Mouse (Mus musculus) layer of hippocampus, adult 8-10 months (tissue): ENCODE data around the gene Sufu. TPM values are rescaled to one million over a fixed set of nuclear protein-coding genes. Genes with fewer than 3 reads are reported as not detected.

Source experiments
- DNase-seq, 2 experiments: peaks; one replicate each; pipeline ENCODE4 v3.0.0; 2022; ENCODE audit warnings: low spot score in 2 of 2
- total RNA-seq, 4 experiments: library from RNA; stranded (reverse); gene quantifications; 2 replicates each; pipeline ENCODE4 v1.2.4; 2022

The Sufu gene
- total RNA-seq, 4 experiments from 2014 or later, result 17.4 to 22.3 (median 19.4) TPM

- DNase-seq, result peak in 1 of 2 experiments; percentile 62
Measured at GRCm38 (mm10) chr19:46528529-46529213, 132.0 kb downstream of the Sufu start.

GRCm38 (mm10) chr19:46529601-46530448 lies 133.1 kb downstream of the Sufu start:
- DNase-seq, result peak in 1 of 2 experiments; percentile 40

DNA sequence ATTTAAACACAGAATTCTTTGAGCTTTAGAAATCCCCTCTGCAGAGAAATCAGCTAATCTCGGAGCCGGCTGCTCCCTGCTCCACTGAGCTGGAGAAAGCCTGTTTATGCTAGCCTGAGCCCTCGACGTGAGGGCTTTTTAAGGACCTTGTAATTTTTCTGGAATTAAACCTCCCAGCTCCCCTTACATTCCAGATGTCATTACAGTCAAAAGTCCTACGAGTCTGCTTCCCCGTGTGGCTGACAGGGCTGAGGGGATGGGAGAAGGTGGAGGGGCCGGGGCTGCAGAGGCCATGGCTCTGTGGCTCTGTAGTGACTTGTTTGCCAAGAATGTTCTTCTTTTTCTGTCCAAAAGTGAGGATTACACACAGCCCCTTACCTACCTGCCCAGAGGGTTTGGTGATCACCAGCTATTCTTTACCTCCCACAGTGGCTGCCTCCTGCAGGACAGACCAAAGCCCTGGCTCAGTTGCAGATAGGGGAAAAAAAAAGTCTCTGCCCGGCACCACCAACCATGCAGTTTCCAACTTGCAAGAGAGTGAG lies 133.8 kb downstream of the Sufu start:
- no peak for DNase-seq

GRCm38 (mm10) chr19:46531071-46532030 lies 134.7 kb downstream of the Sufu start:
- no peak for DNase-seq

DNA sequence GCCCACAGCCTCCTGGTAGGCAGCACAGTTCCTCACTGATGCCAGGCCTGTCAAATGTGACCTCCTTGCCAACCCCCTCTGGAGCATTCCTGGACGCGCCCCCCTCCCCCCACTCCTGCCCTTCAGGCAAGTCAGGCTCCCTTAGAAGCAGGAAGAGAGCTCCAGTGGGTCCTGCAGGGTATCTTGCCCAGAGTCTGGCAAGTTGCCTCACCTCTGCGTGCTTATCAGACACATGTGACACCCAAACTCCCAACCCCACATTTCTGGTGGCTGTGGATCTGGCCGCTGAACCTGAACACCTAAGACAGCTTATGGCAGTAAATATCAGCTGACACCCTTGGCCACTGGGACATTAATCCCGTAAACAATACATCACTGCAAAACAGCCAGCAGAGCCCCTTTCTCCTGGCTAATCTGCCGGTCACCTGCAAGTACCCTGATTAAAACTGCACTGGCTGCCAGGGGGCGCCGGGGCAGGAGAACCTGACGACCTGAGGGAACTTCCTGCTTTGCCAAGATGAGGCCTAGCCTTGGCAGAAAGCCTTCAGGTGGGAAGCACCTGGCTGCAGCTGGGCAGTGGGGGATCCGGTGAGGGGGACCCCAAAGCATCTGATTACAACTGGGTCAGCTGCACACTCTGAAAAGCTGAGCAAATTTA lies 135.5 kb downstream of the Sufu start:
- no peak for DNase-seq

GRCm38 (mm10) chr19:46533066-46533465 lies 136.4 kb downstream of the Sufu start:
- no peak for DNase-seq

DNA sequence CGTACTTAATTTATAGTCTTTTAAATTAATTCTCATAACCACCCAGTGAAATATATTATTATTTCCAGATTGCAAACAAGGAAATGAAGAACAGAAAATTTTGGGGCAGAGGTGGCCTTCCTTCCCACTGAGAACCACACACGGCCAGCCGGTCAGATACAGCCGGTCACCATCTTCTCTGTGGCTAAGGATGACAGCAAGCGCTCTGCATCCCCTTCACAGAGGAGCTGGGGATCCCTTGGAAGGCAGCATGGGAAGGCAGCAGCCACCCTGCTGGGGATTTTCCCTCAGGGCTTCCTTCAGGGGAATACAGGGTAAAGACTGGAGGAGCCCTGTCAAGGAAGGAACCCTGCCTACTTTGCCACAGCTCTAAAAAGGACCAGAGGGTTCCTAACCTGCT lies 136.8 kb downstream of the Sufu start:
- DNase-seq, result no peak

DNA sequence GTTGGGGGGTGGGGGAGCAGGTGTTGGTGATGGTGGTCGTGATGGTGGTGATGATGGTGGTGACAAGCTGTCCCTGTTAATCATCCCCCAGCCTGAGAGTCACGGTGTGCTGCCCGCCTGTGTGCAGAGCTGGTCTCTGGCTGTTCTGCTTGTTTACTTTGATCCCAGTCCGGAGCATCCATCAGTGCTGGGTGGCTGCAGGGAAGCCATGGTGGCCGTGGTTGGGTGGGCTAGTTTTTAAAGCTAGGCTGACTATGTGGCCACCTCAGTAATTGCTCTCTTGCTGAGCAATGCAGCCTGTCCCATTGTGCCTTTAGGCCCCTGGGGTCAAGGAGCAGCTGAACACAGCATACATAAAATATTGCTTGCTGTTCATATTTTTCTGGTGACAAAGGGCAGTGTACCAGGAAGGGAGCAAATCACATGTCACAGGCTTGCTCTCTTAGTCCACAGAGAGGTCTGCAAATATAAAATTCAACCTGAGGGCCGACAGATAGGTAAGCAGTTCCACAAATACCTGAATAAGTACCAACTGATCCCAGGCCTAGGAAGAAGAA lies 137.9 kb downstream of the Sufu start:
- no peak for DNase-seq

DNA sequence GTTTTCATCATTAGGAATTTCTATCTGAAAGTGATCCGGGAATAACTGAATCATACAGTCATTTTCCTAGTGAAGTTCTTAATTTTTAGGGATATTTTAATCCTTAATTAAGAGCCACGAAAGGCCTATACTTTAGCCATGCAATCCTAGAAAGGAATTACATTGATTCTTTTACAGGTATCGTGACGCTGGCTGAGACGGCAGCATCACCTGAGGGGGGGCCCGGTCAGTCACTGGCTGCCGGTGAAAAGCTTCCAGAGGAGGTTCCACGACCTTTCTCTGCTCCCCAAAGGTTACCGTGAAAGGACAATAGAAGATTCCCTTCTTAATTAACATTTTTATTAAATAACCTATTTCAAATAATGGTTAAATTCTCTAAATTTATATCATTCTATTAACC lies 140.7 kb downstream of the Sufu start:
- DNase-seq, result no peak

GRCm38 (mm10) chr19:46538213-46538612 lies 141.5 kb downstream of the Sufu start:
- no peak for DNase-seq

Other genes with a start within 250 kb of the Sufu start
- not detected for gene Pitx3, start 248.6 kb upstream of the Sufu start, total RNA-seq
- 100 to 1,000 TPM in 1 of 4 experiments, 10 to 100 TPM in 3; 82.5 to 103 (median 87.7) TPM for gene Gbf1, start 244.4 kb upstream of the Sufu start, total RNA-seq
- gene Nfkb2, start 92.6 kb upstream of the Sufu start, total RNA-seq, result 1 to 10 TPM; 2.6 to 4.2 (median 3.3) TPM
- gene Psd, start 69.7 kb upstream of the Sufu start, total RNA-seq, result 100 to 1,000 TPM; 602 to 631 (median 613) TPM
- gene Fbxl15, start 68.7 kb upstream of the Sufu start, total RNA-seq, result 10 to 100 TPM; 22.9 to 29.3 (median 25.8) TPM
- 100 to 1,000 TPM; 158 to 175 (median 166) TPM for gene Cuedc2, start 58.2 kb upstream of the Sufu start, total RNA-seq
- 10 to 100 TPM; 28.3 to 30.7 (median 30.3) TPM for gene Mfsd13a, start 55.8 kb upstream of the Sufu start, total RNA-seq
- 1 to 10 TPM in 3 of 4 experiments, under 1 TPM in 1; 0.89 to 1.5 (median 1.3) TPM for gene 2310034G01Rik, start 46.6 kb upstream of the Sufu start, total RNA-seq
- 100 to 1,000 TPM; 175 to 202 (median 183) TPM for gene Actr1a, start 1.1 kb upstream of the Sufu start, total RNA-seq
- 10 to 100 TPM; 91.0 to 98.4 (median 93.7) TPM for gene Trim8, start 104.8 kb downstream of the Sufu start, total RNA-seq
- 100 to 1,000 TPM in 2 of 4 experiments, 10 to 100 TPM in 2; 85.9 to 125 (median 103) TPM for gene Arl3, start 176.3 kb downstream of the Sufu start, total RNA-seq
- gene Sfxn2, start 176.5 kb downstream of the Sufu start, total RNA-seq, result 1 to 10 TPM; 7.3 to 9.2 (median 7.5) TPM
- gene Wbp1l, start 202.2 kb downstream of the Sufu start, total RNA-seq, result 10 to 100 TPM; 40.2 to 43.3 (median 41.6) TPM